Mouse (Mus musculus): Measurements from ENCODE around the gene Adora1. TPM values are rescaled to one million over a fixed set of nuclear protein-coding genes. Genes with fewer than 3 reads are reported as not detected.

The Adora1 gene
- total RNA-seq, 2 experiments from 2014 or later = not detected

GRCm38 (mm10) chr1:134162510-134163225 lies 72.6 kb downstream of the Adora1 start:
- no peak for ATAC-seq (replicated peaks; ENCODE audit: poor library complexity, severe bottlenecking)

DNA sequence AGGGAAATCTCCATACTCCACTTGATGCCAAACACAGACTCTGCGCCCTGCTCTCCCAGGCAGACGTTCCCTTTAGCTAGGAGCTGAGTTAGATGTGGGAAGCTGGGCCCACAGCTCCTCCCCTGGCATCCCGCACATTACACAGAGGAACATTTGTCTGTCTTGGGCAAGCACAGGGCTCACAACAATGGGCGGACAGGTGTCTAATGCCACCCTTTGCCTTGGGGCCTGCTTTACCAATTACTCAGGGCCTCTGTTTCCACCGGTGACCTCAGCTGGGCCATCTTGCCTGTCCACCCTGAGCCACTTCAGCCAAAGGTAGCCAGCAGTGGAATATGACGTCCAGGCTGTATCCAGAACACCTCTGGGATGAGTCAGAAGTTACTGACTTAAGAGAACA lies 73.8 kb downstream of the Adora1 start:
- no peak for ATAC-seq (replicated peaks; ENCODE audit: poor library complexity, severe bottlenecking)

DNA sequence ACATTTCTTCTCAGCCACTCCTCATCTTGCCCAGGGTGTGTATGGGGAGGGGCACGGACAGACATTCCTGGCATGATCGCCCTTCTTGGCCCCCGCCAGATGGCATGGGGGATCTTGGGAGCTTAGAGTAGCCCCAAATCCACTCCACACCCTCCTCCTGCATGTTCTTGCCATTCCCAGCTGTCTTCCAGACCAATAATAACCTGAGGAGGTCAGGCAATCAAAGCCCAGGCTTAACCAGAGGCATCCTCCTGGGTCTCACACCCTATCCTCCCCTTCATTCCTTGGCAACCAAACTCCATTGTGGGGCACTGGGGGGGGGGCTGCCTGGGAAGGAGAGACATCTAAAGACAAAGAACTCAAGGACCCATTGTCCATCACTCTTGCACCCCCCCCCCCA lies 74.8 kb downstream of the Adora1 start:
- no peak for ATAC-seq (replicated peaks; ENCODE audit: poor library complexity, severe bottlenecking)

GRCm38 (mm10) chr1:134154655-134155054 lies 80.6 kb downstream of the Adora1 start:
- no peak for ATAC-seq (replicated peaks; ENCODE audit: poor library complexity, severe bottlenecking)

DNA sequence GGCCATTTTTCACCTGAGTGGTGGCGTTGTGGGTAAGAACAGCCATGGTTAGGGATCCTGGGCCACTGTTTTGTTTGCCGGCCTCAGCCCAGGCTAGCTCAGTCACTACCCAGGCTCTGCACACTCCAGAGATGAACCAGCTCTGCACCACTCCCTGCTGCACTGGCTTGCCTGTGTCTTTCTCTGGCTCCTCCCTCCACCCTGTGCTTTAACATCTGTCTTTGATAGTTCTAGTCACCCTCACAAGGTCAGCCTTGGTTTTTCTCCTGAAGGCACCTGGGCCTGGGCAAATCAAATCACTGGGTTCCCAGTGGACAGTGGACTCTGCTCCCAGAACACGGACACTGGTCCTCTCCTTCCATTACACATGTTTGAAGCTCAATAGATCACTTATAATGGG lies 81.1 kb downstream of the Adora1 start:
- ATAC-seq (replicated peaks; ENCODE audit: poor library complexity, severe bottlenecking) = no peak

DNA sequence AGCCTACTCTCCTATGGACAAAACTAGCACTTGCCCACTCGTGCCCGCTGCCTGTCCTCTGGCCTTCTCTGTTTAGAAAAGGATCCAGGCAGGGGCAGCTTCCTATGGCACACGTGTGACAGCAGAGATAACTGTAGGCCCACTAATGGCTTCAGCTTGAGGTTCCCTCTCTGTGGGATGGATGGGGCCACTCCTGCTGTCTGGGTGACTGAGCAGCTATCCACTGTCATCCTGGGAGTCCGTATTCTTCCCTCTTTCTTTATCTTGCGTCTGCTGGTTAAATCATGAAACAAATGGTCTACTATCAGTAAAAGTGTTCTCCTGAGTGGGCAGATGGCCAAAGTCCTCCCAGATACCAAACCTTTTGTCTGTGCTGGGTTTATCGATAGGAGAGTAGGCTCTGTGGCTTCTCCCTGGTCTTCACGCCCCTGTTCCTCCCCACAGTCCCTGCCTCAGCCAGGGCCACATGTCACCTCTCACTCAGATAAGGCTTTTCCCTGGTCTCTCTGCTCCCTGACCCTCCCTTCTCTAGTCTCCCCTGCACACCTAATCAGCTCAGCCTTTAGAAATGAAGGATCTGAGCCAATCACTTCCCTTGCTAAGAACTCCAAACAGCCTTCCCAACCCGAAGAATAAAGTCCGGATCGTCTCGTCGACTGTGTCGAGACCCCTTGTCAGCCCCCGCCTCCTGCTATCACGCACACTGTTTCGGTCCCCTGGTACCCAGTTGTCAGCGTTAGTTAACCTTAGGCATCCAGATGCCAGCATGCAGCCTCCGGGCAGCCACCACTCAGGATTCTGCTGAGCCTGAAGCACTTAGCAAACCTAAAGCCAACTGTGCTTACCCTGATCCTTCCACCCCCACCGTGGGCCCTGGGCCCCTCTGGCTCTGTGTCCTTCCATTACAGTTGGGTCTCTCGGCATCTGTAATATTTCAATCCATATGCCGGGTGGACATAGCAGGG lies 82.3 kb downstream of the Adora1 start:
- ATAC-seq (replicated peaks; ENCODE audit: poor library complexity, severe bottlenecking) = no peak

DNA sequence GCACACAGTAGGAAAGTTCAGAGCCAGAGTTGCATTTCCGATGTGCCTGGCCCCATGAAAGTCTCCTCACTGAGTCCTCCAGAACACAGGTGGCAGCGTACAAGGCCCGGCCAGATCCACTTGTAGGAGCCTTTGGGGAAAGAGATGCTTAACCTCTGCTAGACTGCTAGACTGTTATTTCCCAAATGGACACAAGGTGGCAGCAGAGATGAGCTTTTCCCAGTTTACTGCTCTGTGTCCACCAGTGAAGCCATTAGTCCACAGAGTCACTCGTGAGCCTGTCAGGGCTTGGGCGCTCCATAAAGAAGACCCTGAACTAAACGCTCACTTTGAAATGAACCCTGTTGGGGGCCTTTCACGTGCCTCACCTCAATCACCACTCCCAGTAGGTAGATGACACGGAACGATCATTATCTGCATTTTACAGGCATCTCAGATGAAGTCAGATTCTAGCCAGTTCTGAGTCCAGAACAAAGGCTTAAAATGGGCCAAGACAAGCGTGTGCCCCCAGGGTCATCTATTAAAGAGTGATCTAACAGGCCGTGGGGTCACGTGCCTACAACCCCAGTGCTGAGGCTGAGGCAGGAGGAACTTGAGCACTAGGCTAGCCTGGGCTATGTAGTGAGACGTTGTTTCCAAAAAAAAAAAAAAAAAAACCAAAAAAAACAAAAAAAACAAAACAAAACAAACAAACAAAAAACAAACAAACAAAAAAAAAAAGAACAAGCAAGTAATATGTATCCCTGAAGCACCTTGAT lies 83.4 kb downstream of the Adora1 start:
- ATAC-seq (replicated peaks; ENCODE audit: poor library complexity, severe bottlenecking) = peak; percentile 88

GRCm38 (mm10) chr1:134150745-134151144 lies 84.5 kb downstream of the Adora1 start:
- ATAC-seq (replicated peaks; ENCODE audit: poor library complexity, severe bottlenecking) = no peak

- ATAC-seq (replicated peaks; ENCODE audit: poor library complexity, severe bottlenecking) = no peak
These were observed 85.2 kb downstream of the Adora1 start for GRCm38 (mm10) chr1:134150076-134150475.

Other genes starting within 250 kb of the Adora1 start
- not detected in 2 replicates for gene Fmod, start 198.2 kb downstream of the Adora1 start, total RNA-seq (2014; fragmentation: Nextera tagmentation)
- not detected in 2 replicates for gene Fmod, start 198.2 kb downstream of the Adora1 start, total RNA-seq (2017)
- gene Btg2, start 156.3 kb downstream of the Adora1 start, total RNA-seq (2014; fragmentation: Nextera tagmentation) = 7.2 and 13.5 TPM in 2 replicates
- 31.3 and 33.7 TPM in 2 replicates for gene Btg2, start 156.3 kb downstream of the Adora1 start, total RNA-seq (2017)
- gene Chit1, start 124.2 kb downstream of the Adora1 start, total RNA-seq (2014; fragmentation: Nextera tagmentation) = 0.62 and 1.7 TPM in 2 replicates
- 0.22 and 0.82 TPM in 2 replicates for gene Chit1, start 124.2 kb downstream of the Adora1 start, total RNA-seq (2017)
- not detected in 2 replicates for gene Chil1, start 53.3 kb downstream of the Adora1 start, total RNA-seq (2014; fragmentation: Nextera tagmentation)
- 4.7 and 6.3 TPM in 2 replicates for gene Chil1, start 53.3 kb downstream of the Adora1 start, total RNA-seq (2017)
- not detected in 2 replicates for gene Mybph, start 42.0 kb downstream of the Adora1 start, total RNA-seq (2014; fragmentation: Nextera tagmentation)
- not detected in 2 replicates for gene Mybph, start 42.0 kb downstream of the Adora1 start, total RNA-seq (2017)
- gene Myog, start 54.6 kb upstream of the Adora1 start, total RNA-seq (2014; fragmentation: Nextera tagmentation) = not detected in 2 replicates
- gene Myog, start 54.6 kb upstream of the Adora1 start, total RNA-seq (2017) = not detected in 2 replicates
- 6.4 and 12.5 TPM in 2 replicates for gene Ppfia4, start 97.5 kb upstream of the Adora1 start, total RNA-seq (2014; fragmentation: Nextera tagmentation)
- gene Ppfia4, start 97.5 kb upstream of the Adora1 start, total RNA-seq (2017) = 4.1 and 4.6 TPM in 2 replicates
- 31.8 and 34.3 TPM in 2 replicates for gene Tmem183a, start 126.5 kb upstream of the Adora1 start, total RNA-seq (2014; fragmentation: Nextera tagmentation)
- gene Tmem183a, start 126.5 kb upstream of the Adora1 start, total RNA-seq (2017) = 53.6 and 115 TPM in 2 replicates
- not detected in 2 replicates for gene 4933406M09Rik, start 150.5 kb upstream of the Adora1 start, total RNA-seq (2014; fragmentation: Nextera tagmentation)
- not detected in 2 replicates for gene 4933406M09Rik, start 150.5 kb upstream of the Adora1 start, total RNA-seq (2017)
- gene Cyb5r1, start 170.1 kb upstream of the Adora1 start, total RNA-seq (2014; fragmentation: Nextera tagmentation) = 51.2 and 63.3 TPM in 2 replicates
- gene Cyb5r1, start 170.1 kb upstream of the Adora1 start, total RNA-seq (2017) = 26.0 and 34.6 TPM in 2 replicates
- 62.4 and 63.0 TPM in 2 replicates for gene Adipor1, start 179.9 kb upstream of the Adora1 start, total RNA-seq (2014; fragmentation: Nextera tagmentation)
- 52.7 and 53.3 TPM in 2 replicates for gene Adipor1, start 179.9 kb upstream of the Adora1 start, total RNA-seq (2017)
- gene Klhl12, start 220.1 kb upstream of the Adora1 start, total RNA-seq (2014; fragmentation: Nextera tagmentation) = 7.8 and 9.2 TPM in 2 replicates
- gene Klhl12, start 220.1 kb upstream of the Adora1 start, total RNA-seq (2017) = 8.7 and 9.5 TPM in 2 replicates

Data from granulocyte monocyte progenitor cell, adult 5-6 weeks (primary cell).